Mouse (Mus musculus): ENCODE data around the gene Gpsm2. TPM values are rescaled to one million over a fixed set of nuclear protein-coding genes. Genes with fewer than 3 reads are reported as not detected.

Gene Gpsm2
- 51.3 and 57.7 TPM in 2 replicates for polyA plus RNA-seq (2015; fragmentation: Nextera tagmentation; extraction: Ambion mirVana)

DNA sequence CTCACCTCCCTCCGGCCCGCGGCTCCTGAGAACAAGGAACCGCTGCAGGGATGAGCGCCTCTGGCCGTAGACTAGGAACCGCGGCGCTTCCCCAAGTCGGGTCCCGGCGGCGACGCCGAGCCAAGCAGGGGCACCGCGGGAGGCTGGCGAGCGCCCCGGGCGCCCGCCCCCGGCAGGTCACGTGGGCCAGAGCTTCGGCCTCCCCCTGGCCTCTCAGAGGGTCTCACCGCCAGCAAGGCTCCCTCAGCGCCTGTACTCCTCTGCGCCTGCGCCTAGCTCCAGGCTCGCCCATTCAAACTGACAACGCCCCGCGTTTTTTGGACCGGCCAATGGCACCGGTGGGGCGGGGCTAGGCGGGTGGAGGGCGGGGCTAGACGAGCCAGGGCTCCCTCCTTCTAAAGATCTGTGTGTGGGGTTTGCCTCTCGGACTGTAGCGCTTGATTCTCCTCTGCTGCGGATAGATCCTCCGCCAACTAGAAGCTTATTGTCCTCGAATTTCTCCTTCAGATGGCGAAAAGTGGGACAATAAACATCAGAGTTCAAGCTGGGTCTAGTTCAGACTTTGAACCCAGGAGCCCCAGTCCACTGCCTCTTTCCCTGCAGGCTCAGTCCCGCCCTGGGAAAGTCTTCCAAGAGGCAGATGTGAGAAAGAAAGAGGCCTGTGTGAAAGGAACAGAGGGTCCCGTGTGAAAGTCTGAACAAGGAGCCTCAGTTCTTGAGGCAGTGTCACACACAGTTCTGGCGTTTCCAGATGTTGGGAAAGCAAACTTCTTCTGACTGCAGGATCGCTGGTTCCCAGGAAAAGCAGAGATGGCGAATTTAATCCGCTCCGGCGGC is at the start of gene Gpsm2:
Gene Gpsm2 (minus strand): TSS at position 274 of the 837 bp plus-strand sequence.
- WGBS, result 2% methylated on average over 53 of the region's 53 CpGs
- Histone ChIP-seq H3K27ac (ENCODE audit: low read length) (peak within 1 kb of the TSS; percentile 92), H3K4me2 (ENCODE audit: low read depth, low read length) (peak within 1 kb of the TSS; percentile 61), H3K4me3 (replicated peaks; ENCODE audit: low read length) (peak within 1 kb of the TSS; percentile 66), H3K36me3 (ENCODE audit: control insufficient read depth, insufficient read depth, low read length) (no peaks in the 10 kb centered on the region), H3K27me3 (ENCODE audit: control insufficient read depth, insufficient read depth, low read length) (no peaks in the 10 kb centered on the region), H3K9me3 (replicated peaks; ENCODE audit: control insufficient read depth, low read length) (no peaks in the 10 kb centered on the region), H3K4me1 (ENCODE audit: control insufficient read depth, insufficient read depth, low read length) (peaks cover 17% of the 10 kb centered on the region), H3K9ac (ENCODE audit: low read length) (peak within 1 kb of the TSS; percentile 89)
- peak; percentile 99 for ATAC-seq (ENCODE audit: insufficient read depth, low FRiP score)

DNA sequence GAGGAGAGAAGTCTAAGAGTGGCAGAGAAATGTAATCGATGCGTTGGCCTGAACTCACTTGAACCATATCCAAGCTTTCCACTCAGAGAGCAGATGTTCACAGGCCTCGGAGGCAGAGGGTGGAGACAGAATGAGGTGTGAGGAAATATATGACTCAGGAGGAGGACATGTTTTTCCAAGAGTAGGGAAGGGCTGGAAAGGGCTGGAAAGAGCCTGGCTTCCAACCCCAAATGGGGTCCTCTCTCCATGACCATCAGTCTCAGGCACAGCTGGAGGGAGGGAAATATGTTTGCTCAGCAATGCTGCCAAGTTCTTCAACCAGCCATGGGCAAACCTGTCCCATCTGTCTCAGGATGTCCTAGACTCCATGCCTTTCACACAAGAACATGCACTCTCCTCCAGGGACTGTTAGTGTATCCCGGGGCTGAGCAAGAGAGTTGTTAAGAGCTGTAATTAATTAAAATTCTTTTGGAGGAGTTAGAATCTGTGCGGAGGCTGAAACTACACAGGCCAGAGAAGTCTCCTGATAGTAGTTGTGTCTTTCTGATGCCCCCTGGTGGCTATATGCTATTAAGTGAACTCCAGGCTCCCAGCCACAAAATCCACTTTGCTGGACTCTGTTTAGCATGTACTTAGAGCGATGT is 48.7 kb upstream of the Gpsm2 start:
- Histone ChIP-seq H3K9ac (ENCODE audit: low read length) (no peak overlapping the region), H3K4me3 (replicated peaks; ENCODE audit: low read length) (no peak overlapping the region), H3K27me3 (ENCODE audit: control insufficient read depth, insufficient read depth, low read length) (no peaks in the 10 kb centered on the region), H3K36me3 (ENCODE audit: control insufficient read depth, insufficient read depth, low read length) (no peaks in the 10 kb centered on the region), H3K9me3 (replicated peaks; ENCODE audit: control insufficient read depth, low read length) (no peaks in the 10 kb centered on the region), H3K4me1 (ENCODE audit: control insufficient read depth, insufficient read depth, low read length) (peaks cover 8% of the 10 kb centered on the region; the same call in 1 of the 2 replicates), H3K27ac (ENCODE audit: low read length) (peak overlapping the region; percentile 73), H3K4me2 (ENCODE audit: low read depth, low read length) (peak overlapping the region; percentile 14; the same call in 1 of the 2 replicates)
- peak; percentile 82 for ATAC-seq (ENCODE audit: insufficient read depth, low FRiP score)
- WGBS, result 23% methylated on average over 6 of the region's 6 CpGs

DNA sequence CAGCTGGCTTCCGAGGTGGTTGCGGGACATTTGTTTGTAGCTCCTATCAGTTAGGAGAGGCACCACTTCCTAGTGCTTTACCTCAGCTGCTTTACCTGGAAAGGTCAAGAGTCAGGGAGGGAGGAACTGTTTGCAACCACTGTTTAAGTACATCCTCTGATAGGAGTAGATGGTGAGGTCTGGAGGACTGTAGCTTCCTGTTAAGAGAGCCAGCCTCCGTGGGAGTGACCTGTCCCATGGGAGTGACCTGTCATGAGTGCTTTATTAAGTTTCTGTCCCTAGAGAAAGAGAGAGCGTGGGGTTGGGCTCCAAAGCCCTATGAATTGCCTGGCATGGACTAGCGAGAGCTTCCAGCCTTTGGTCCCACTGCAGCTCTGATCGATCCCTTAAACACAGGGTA is 47.4 kb upstream of the Gpsm2 start:
- Histone ChIP-seq H3K4me3 (replicated peaks; ENCODE audit: low read length) (no peak overlapping the region), H3K27ac (ENCODE audit: low read length) (peak overlapping the region; percentile 6; the same call in 1 of the 2 replicates), H3K4me2 (ENCODE audit: low read depth, low read length) (no peak overlapping the region), H3K9ac (ENCODE audit: low read length) (no peak overlapping the region), H3K27me3 (ENCODE audit: control insufficient read depth, insufficient read depth, low read length) (no peaks in the 10 kb centered on the region), H3K36me3 (ENCODE audit: control insufficient read depth, insufficient read depth, low read length) (no peaks in the 10 kb centered on the region), H3K9me3 (replicated peaks; ENCODE audit: control insufficient read depth, low read length) (no peaks in the 10 kb centered on the region), H3K4me1 (ENCODE audit: control insufficient read depth, insufficient read depth, low read length) (peaks cover 8% of the 10 kb centered on the region; the same call in 1 of the 2 replicates)
- no peak for ATAC-seq (ENCODE audit: insufficient read depth, low FRiP score)
- 60% methylated on average over 6 of the region's 6 CpGs for WGBS

DNA sequence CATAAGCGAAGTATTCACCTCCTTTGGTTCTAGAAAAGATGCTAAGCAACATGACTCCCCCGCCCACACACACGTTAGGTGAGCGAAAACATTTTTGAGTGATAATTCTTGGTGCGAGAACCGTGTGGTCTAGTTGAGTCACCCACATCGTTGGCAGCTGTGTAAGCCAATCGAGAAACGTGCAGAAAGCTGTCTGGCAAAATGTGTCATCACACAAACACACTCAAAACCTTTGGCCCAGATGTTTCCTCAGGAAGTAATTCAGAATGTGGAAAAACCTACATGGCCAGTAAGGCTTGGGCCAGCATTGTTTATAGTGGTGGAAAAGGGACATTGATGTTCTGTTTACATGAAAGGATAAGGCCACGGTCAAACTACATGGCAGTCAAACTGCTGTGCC is 45.3 kb upstream of the Gpsm2 start:
- Histone ChIP-seq H3K4me3 (replicated peaks; ENCODE audit: low read length) (no peak overlapping the region), H3K9me3 (replicated peaks; ENCODE audit: control insufficient read depth, low read length) (no peaks in the 10 kb centered on the region), H3K27ac (ENCODE audit: low read length) (no peak overlapping the region), H3K27me3 (ENCODE audit: control insufficient read depth, insufficient read depth, low read length) (no peaks in the 10 kb centered on the region), H3K9ac (ENCODE audit: low read length) (no peak overlapping the region), H3K36me3 (ENCODE audit: control insufficient read depth, insufficient read depth, low read length) (no peaks in the 10 kb centered on the region), H3K4me1 (ENCODE audit: control insufficient read depth, insufficient read depth, low read length) (peaks cover 18% of the 10 kb centered on the region), H3K4me2 (ENCODE audit: low read depth, low read length) (no peak overlapping the region)
- 60% methylated on average over 10 of the region's 10 CpGs for WGBS
- no peak for ATAC-seq (ENCODE audit: insufficient read depth, low FRiP score)

DNA sequence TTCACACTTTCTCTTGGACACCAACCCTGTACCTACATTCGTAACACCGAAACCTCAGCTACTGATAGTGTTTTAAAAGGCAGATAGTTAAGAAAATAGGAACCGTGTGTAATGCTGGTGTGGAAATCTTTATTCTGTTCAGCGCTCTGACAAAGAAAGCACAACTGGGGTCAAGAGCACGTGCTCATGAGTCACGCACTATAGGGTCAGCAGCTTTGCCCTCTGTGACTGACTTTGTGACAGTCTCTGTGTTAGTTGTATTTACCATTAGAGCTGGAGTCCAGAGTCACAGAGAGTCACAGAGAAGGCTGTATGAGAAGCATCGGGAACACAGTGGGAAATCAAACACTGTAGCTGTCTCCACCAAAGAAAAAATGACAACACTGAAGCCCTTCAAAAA is 44.8 kb upstream of the Gpsm2 start:
- Histone ChIP-seq H3K27ac (ENCODE audit: low read length) (no peak overlapping the region), H3K36me3 (ENCODE audit: control insufficient read depth, insufficient read depth, low read length) (no peaks in the 10 kb centered on the region), H3K4me3 (replicated peaks; ENCODE audit: low read length) (no peak overlapping the region), H3K4me1 (ENCODE audit: control insufficient read depth, insufficient read depth, low read length) (peaks cover 18% of the 10 kb centered on the region), H3K4me2 (ENCODE audit: low read depth, low read length) (no peak overlapping the region), H3K9me3 (replicated peaks; ENCODE audit: control insufficient read depth, low read length) (no peaks in the 10 kb centered on the region), H3K9ac (ENCODE audit: low read length) (no peak overlapping the region), H3K27me3 (ENCODE audit: control insufficient read depth, insufficient read depth, low read length) (no peaks in the 10 kb centered on the region)
- 77% methylated on average over 7 of the region's 7 CpGs for WGBS
- ATAC-seq (ENCODE audit: insufficient read depth, low FRiP score), result no peak

DNA sequence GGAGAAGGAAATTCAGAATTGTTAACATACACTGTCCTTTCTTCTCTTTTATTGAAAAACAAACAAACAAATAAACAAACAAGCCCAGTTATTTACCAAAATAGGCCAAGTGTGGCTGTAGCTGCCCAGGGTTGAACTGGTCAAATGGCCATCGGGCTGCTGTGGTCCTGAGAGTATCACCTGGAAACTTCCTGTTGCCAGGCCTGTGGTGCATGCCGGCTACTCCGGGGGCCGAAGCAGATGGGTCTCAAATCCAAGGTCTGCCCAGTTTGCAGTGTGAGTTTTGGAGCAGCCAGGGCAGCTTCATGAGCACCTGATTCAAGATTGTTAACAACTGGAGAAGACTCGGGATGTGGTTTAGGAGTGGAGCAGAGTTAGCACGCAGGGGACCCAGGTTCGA is 43.4 kb upstream of the Gpsm2 start:
- no peaks in the 10 kb centered on the region for H3K27me3 ChIP-seq (ENCODE audit: control insufficient read depth, insufficient read depth, low read length)
- 88% methylated on average over 7 of the region's 7 CpGs for WGBS
- no peaks in the 10 kb centered on the region for H3K36me3 ChIP-seq (ENCODE audit: control insufficient read depth, insufficient read depth, low read length)
- H3K4me2 ChIP-seq (ENCODE audit: low read depth, low read length), result no peak overlapping the region
- H3K27ac ChIP-seq (ENCODE audit: low read length), result no peak overlapping the region
- H3K4me3 ChIP-seq (replicated peaks; ENCODE audit: low read length), result no peak overlapping the region
- peaks cover 13% of the 10 kb centered on the region; the same call in 1 of the 2 replicates for H3K4me1 ChIP-seq (ENCODE audit: control insufficient read depth, insufficient read depth, low read length)
- no peak for ATAC-seq (ENCODE audit: insufficient read depth, low FRiP score)
- no peak overlapping the region for H3K9ac ChIP-seq (ENCODE audit: low read length)
- H3K9me3 ChIP-seq (replicated peaks; ENCODE audit: control insufficient read depth, low read length), result no peaks in the 10 kb centered on the region

DNA sequence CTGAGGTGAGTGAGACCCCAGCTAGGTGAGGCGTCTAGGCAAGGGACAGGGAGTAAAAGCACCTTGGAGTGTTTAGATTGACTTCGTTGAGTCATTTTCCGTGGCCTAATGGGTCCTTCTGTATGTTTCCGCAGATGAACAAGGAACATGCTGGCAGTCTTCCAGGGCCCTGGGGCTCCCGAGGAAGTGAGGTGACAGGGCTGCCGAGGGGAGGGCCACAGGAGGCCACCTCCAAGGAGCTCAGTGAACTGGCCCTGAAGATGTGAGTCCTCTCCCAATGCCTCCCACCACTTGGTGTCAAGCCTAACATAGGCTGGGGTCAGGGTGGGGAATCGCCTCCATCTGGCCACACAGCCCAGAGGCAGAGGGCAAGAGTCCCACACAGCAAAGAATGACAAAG is 42.9 kb upstream of the Gpsm2 start:
- 40% methylated on average over 7 of the region's 7 CpGs for WGBS

DNA sequence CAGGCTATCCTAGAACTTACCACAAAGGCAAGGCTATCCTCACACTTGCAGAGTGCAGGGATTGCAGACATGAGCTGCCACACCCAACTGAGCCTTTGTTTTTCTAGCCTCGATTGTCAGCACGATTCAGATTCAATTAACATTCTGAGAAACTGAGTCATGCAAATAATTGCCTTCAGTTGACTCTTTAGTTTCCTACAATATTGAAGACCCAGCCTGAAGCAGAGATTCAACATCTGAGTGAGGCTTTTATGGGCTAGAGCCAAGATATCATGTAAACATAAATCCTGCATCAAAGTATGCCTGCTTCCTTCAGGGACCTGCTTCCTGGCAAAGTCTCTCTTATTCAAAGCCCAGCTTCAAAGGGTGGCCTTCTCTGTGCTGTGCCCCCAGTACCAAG is 41.6 kb upstream of the Gpsm2 start:
- H3K4me1 ChIP-seq (ENCODE audit: control insufficient read depth, insufficient read depth, low read length), result peaks cover 21% of the 10 kb centered on the region; the same call in 1 of the 2 replicates

More for the DNA sequence above, 42.9 kb upstream of the Gpsm2 start:
- no peak; the same call in 1 of the 2 replicates for ATAC-seq (ENCODE audit: insufficient read depth, low FRiP score)
- peaks cover 14% of the 10 kb centered on the region; the same call in 1 of the 2 replicates for H3K4me1 ChIP-seq (ENCODE audit: control insufficient read depth, insufficient read depth, low read length)
- no peak overlapping the region for H3K4me2 ChIP-seq (ENCODE audit: low read depth, low read length)
- no peak overlapping the region for H3K4me3 ChIP-seq (replicated peaks; ENCODE audit: low read length)
- H3K36me3 ChIP-seq (ENCODE audit: control insufficient read depth, insufficient read depth, low read length), result no peaks in the 10 kb centered on the region
- H3K9me3 ChIP-seq (replicated peaks; ENCODE audit: control insufficient read depth, low read length), result no peaks in the 10 kb centered on the region
- no peaks in the 10 kb centered on the region for H3K27me3 ChIP-seq (ENCODE audit: control insufficient read depth, insufficient read depth, low read length)
- no peak overlapping the region for H3K27ac ChIP-seq (ENCODE audit: low read length)
- no peak overlapping the region for H3K9ac ChIP-seq (ENCODE audit: low read length)

DNA sequence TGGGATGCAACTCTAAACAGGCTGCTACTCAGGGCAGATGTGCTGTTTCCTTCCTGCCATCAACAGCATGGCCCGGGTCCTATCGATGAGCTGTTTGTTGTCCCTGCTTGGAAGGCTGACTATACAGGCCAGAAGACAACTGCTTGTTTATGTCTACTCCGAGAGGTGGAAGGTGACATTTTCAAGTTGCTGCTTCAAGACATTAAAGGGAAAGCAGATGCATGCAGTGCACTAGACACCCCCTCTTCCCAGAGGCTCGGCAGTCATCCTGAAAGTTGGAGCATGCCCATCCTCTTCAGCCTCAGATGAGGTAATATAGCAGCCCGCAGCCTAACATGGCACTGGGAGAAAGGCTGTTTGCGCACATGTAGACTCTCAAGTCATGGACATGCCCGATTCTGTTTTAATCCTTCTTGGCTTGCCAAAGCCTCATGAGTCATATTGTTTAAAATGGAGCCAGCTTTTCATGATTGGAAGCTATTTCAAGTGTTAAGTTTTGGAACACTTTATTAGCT is 40.5 kb upstream of the Gpsm2 start:
- Histone ChIP-seq H3K4me2 (ENCODE audit: low read depth, low read length) (no peak overlapping the region), H3K4me3 (replicated peaks; ENCODE audit: low read length) (no peak overlapping the region), H3K36me3 (ENCODE audit: control insufficient read depth, insufficient read depth, low read length) (no peaks in the 10 kb centered on the region), H3K9me3 (replicated peaks; ENCODE audit: control insufficient read depth, low read length) (no peaks in the 10 kb centered on the region), H3K4me1 (ENCODE audit: control insufficient read depth, insufficient read depth, low read length) (peaks cover 21% of the 10 kb centered on the region; the same call in 1 of the 2 replicates), H3K9ac (ENCODE audit: low read length) (no peak overlapping the region), H3K27me3 (ENCODE audit: control insufficient read depth, insufficient read depth, low read length) (peaks cover 4% of the 10 kb centered on the region; the same call in 1 of the 2 replicates), H3K27ac (ENCODE audit: low read length) (peak overlapping the region; percentile 40; the same call in 1 of the 2 replicates)
- peak; percentile 58; the same call in 1 of the 2 replicates for ATAC-seq (ENCODE audit: insufficient read depth, low FRiP score)
- WGBS, result 57% methylated on average over 7 of the region's 7 CpGs

More for the DNA sequence above, 41.6 kb upstream of the Gpsm2 start:
- H3K36me3 ChIP-seq (ENCODE audit: control insufficient read depth, insufficient read depth, low read length), result no peaks in the 10 kb centered on the region
- no peak overlapping the region for H3K9ac ChIP-seq (ENCODE audit: low read length)
- H3K4me2 ChIP-seq (ENCODE audit: low read depth, low read length), result no peak overlapping the region
- 59% methylated on average over 2 of the region's 2 CpGs for WGBS
- no peak overlapping the region for H3K4me3 ChIP-seq (replicated peaks; ENCODE audit: low read length)
- H3K27me3 ChIP-seq (ENCODE audit: control insufficient read depth, insufficient read depth, low read length), result no peaks in the 10 kb centered on the region
- H3K27ac ChIP-seq (ENCODE audit: low read length), result no peak overlapping the region
- no peaks in the 10 kb centered on the region for H3K9me3 ChIP-seq (replicated peaks; ENCODE audit: control insufficient read depth, low read length)
- ATAC-seq (ENCODE audit: insufficient read depth, low FRiP score), result no peak

All from stomach, embryonic 16.5 days (tissue).